ENCODE assay signal across 13 mouse cellular contexts in genomic region chr5:34974773-34975443, GRCm38 (mm10). TPM values are rescaled to one million over a fixed set of nuclear protein-coding genes. Genes with fewer than 3 reads are reported as not detected.
DNase-seq lines count a peak whose midpoint lies in the region; ATAC-seq lines count a peak whose summit lies in the region.
"Had no signal": no experiment of that assay in that cellular context is flagged by ENCODE, and none has a peak within 500 bp of the region (broad histone marks: within the 10 kb centered on the region; RNA-seq: fewer than 3 reads in every experiment).

No protein-coding gene starts in this region.

- ATAC-seq in forebrain, embryonic 12.5 days (ENCODE audit: low FRiP score), result no peak
- ATAC-seq in forebrain, embryonic 15.5 days (replicated peaks), result no peak
- peak; percentile 84 for ATAC-seq in megakaryocyte-erythroid progenitor cell, adult 5-6 weeks (replicated peaks; ENCODE audit: low FRiP score, low TSS enrichment, poor library complexity, severe bottlenecking)

- no peak overlapping the region for H3K9ac ChIP-seq in forebrain, embryonic 12.5 days
- no peak overlapping the region for H3K9ac ChIP-seq in forebrain, embryonic 15.5 days (replicated peaks)
- H3K9ac ChIP-seq: heart, embryonic 15.5 days had no signal

- H3K9me3 ChIP-seq in forebrain, embryonic 12.5 days, result no peaks in the 10 kb centered on the region
- no peaks in the 10 kb centered on the region for H3K9me3 ChIP-seq in forebrain, embryonic 15.5 days
- H3K9me3 ChIP-seq in erythroblast, embryonic 14.5 days (ENCODE audit: control insufficient read depth, low read length), result no peaks in the 10 kb centered on the region
- H3K9me3 ChIP-seq: heart, embryonic 15.5 days had no signal

- no peak overlapping the region for H3K4me2 ChIP-seq in forebrain, embryonic 12.5 days
- H3K4me2 ChIP-seq in forebrain, embryonic 15.5 days (replicated peaks), result no peak overlapping the region
- H3K4me2 ChIP-seq: heart, embryonic 15.5 days had no signal

- no peak overlapping the region for H3K4me3 ChIP-seq in forebrain, embryonic 12.5 days (replicated peaks)
- no peak overlapping the region for H3K4me3 ChIP-seq in forebrain, embryonic 15.5 days
- peak overlapping the region; percentile 60 for H3K4me3 ChIP-seq in erythroblast, embryonic 14.5 days (replicated peaks)
- H3K4me3 ChIP-seq: heart, embryonic 15.5 days had no signal

- peaks cover 4% of the 10 kb centered on the region for H3K4me1 ChIP-seq in forebrain, embryonic 12.5 days
- H3K4me1 ChIP-seq in forebrain, embryonic 15.5 days, result 0 out of 2 replicates have a peak, but pooled peaks cover 3% of the 10 kb centered on the region
- peaks cover 96% of the 10 kb centered on the region for H3K4me1 ChIP-seq in erythroblast, embryonic 14.5 days (ENCODE audit: control insufficient read depth)

- H3K27me3 ChIP-seq in forebrain, embryonic 12.5 days, result no peaks in the 10 kb centered on the region
- no peaks in the 10 kb centered on the region for H3K27me3 ChIP-seq in forebrain, embryonic 15.5 days
- no peaks in the 10 kb centered on the region for H3K27me3 ChIP-seq in erythroblast, embryonic 14.5 days (ENCODE audit: control insufficient read depth)
- H3K27me3 ChIP-seq: heart, embryonic 15.5 days had no signal

- H3K36me3 ChIP-seq in forebrain, embryonic 12.5 days (replicated peaks), result peaks cover 77% of the 10 kb centered on the region
- H3K36me3 ChIP-seq in forebrain, embryonic 15.5 days, result peaks cover 41% of the 10 kb centered on the region
- H3K36me3 ChIP-seq in erythroblast, embryonic 14.5 days (ENCODE audit: control insufficient read depth), result peaks cover 87% of the 10 kb centered on the region
- H3K36me3 ChIP-seq: heart, embryonic 15.5 days had no signal

- WGBS in forebrain, embryonic 12.5 days, result 89% methylated on average over 11 of the region's 11 CpGs
- 89% methylated on average over 11 of the region's 11 CpGs for WGBS in forebrain, embryonic 15.5 days

- H3K27ac ChIP-seq in forebrain, embryonic 12.5 days, result 0 out of 2 replicates have a peak overlapping the region, but pooled peaks have one; percentile 13
- no peak overlapping the region for H3K27ac ChIP-seq in forebrain, embryonic 15.5 days (replicated peaks)
- H3K27ac ChIP-seq: macrophage had no signal

- DNase-seq in lung, postnatal 25 days (ENCODE audit: low spot score), result peak; percentile 41
- DNase-seq in lung, adult 18-20 months, result no peak
- no peak for DNase-seq in layer of hippocampus, postnatal 10 days (ENCODE audit: low spot score in 2 of 2)
- no peak for DNase-seq in right cerebral cortex, adult 2 months (ENCODE audit: low spot score in 2 of 2)
- DNase-seq: cerebellum, adult 9-10 months; left cerebral cortex, postnatal 4 days; thymus, postnatal 36 days had no signal

RNA-seq across cellular contexts. Expression of gene Rgs12, which starts 25.7 kb away (rescaled TPM):
- polyA plus RNA-seq in forebrain, embryonic 12.5 days (2016; fragmentation: Nextera tagmentation; extraction: Ambion mirVana), result 74.9 and 75.4 TPM in 2 replicates
- 64.7 and 64.9 TPM in 2 replicates for polyA plus RNA-seq in forebrain, embryonic 15.5 days (2015; fragmentation: Nextera tagmentation; extraction: Ambion mirVana)
- 8.3 and 9.3 TPM in 2 replicates for polyA plus RNA-seq in erythroblast, embryonic 14.5 days (2012)
- 40.7 and 47.4 TPM in 2 replicates for total RNA-seq in megakaryocyte-erythroid progenitor cell, adult 5-6 weeks (2014; fragmentation: Nextera tagmentation)
- total RNA-seq in megakaryocyte-erythroid progenitor cell, adult 5-6 weeks (2017), result 30.6 and 38.2 TPM in 2 replicates
- 10 to 100 TPM; 48.3 to 48.6 TPM for total RNA-seq in layer of hippocampus, postnatal 10 days (2021)
